Mouse (Mus musculus) adrenal gland, postnatal 10 days (tissue): Measurements from ENCODE around the gene Hist1h2ba. TPM values are rescaled to one million over a fixed set of nuclear protein-coding genes. Genes with fewer than 3 reads are reported as not detected.
A peak's percentile ranks its signal among the peaks of the same experiment; 100 is the strongest.

Source experiments
- DNase-seq: peaks from one replicate; pipeline ENCODE4 v3.0.0; 2021; ENCODE audit warnings: mixed read lengths
- long read RNA-seq, 2 experiments: library from polyadenylated mRNA; stranded (forward); transcript quantifications; one replicate each; pipeline ENCODE4 v2.0.0; 2021
- total RNA-seq, 2 experiments: library from RNA; stranded (reverse); gene quantifications; 2 replicates each; pipeline ENCODE4 v1.2.3; 2021

Hist1h2ba gene
- total RNA-seq, result not detected
- long read RNA-seq, experiment 1, result 0 reads
- long read RNA-seq, experiment 2, result 0 reads

- no peak for DNase-seq
Measured at GRCm38 (mm10) chr13:23933421-23934210, at the start of gene Hist1h2ba. TSS of gene Hist1h2ba (minus strand) at chr13:23934156.

GRCm38 (mm10) chr13:23972271-23972670 lies 38.3 kb upstream of the Hist1h2ba start:
- no peak for DNase-seq

GRCm38 (mm10) chr13:23971870-23972269 lies 37.9 kb upstream of the Hist1h2ba start:
- no peak for DNase-seq

GRCm38 (mm10) chr13:23964909-23965308 lies 31.0 kb upstream of the Hist1h2ba start:
- DNase-seq, result no peak

GRCm38 (mm10) chr13:23959776-23960175 lies 25.8 kb upstream of the Hist1h2ba start:
- DNase-seq, result no peak

DNA sequence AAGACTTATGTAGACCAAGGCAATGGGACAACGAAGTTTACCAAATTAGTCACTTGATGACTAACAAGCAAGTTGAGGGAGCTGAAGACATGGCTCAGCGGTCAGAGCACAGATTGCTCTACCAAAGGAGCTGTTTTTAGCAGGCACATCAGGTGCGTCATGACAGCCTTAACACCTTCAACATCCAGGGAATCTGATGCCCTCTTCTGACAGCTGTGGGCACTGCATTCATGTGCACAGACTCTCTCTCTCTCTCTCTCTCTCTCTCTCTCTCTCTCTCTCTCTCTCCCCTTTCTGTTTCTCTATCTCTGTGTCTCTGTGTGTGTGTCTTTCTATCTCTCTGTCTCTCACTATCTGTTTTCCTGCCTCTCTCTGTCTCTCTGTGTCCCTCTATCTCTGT lies 17.0 kb upstream of the Hist1h2ba start:
- DNase-seq, result peak; percentile 52

- DNase-seq, result no peak
Measured at GRCm38 (mm10) chr13:23949484-23950246, 15.7 kb upstream of the Hist1h2ba start.

GRCm38 (mm10) chr13:23946254-23946653 lies 12.3 kb upstream of the Hist1h2ba start:
- DNase-seq, result no peak

DNA sequence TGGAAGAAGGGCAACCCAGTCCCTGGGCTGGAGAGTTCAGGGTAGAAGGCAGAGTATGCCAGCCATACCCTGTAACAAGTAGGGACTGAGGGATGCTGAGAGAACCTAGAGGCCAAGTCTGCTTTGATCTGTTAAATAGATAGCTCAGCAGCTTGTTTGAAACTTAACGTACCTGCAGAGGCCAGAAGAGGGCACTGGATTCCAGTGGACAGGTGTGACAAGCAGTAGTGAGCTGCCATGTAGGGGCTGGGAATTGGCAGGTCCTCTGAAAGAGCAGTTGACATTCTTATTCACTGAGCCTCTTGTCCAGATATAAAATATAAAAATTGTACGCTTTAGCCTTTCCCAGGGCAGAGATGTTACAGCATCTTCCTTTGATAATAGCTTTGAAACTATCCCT lies 8.9 kb upstream of the Hist1h2ba start:
- DNase-seq, result no peak

DNA sequence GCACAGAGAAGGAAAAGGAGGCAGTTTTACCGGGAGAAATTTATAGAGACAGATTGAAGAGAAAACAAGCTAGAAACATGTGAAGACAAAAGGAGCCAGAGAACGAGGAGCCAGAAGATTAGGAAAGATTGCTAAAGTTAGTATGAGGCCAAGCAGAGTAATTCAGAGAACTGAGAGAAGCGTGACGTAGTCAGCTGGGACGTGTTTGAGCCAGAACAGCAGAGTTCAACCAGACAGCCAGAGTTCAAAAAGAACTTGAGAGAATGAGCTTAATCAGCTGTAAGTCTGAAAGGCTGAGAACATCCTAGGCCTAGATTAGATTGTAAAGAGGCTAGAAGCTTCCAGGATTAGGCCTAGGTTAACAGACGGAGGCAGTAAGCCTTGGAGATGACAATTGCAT lies 6.3 kb upstream of the Hist1h2ba start:
- DNase-seq, result no peak

GRCm38 (mm10) chr13:23938699-23939098 lies 4.7 kb upstream of the Hist1h2ba start:
- DNase-seq, result peak; percentile 73

GRCm38 (mm10) chr13:23934211-23934520 lies 210 bp upstream of the Hist1h2ba start, which contains the start of gene Hist1h2aa:
TSS of gene Hist1h2aa (plus strand) at chr13:23934462.
- DNase-seq, result no peak

DNA sequence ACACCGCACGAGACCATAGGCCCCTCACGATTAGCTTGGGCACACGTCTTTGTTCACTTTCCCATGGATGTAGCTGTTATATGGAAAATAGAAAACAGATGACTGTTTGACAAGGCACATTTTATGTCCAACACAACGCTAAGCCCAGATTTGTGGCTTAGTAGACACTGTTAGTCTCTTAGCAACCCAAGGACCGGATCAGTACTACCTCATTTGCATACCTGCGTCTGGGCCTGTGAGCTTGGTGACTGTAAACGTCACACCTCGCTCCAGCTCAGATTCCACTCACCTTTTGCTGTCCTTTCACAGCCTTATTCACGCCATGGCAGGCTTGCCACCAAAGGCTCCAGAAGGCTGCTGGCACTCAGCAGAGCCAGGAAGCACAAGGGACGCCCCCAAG lies 3.1 kb downstream of the Hist1h2ba start:
- DNase-seq, result no peak

DNA sequence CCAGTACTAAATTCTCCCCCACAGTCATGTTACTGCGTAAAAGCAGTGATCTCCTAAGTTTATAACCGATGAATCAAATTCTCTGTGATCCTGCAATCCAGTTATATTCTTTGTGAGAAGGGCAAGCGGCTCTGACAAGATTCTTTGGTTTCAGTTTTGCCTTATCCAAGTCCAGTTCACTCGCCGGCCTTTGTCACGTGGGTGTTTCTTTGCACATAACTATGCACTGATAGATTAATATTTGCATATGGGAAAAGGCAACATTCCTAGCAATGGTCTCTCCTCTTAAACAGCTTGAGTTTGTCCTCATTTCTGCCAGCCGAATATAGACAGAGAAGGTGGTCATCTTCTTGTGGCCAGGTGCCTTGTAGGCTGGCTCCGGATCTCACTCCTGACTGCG lies 3.5 kb downstream of the Hist1h2ba start:
- no peak for DNase-seq

- DNase-seq, result peak; percentile 18
Measured at GRCm38 (mm10) chr13:23928637-23929036, 5.3 kb downstream of the Hist1h2ba start.

DNA sequence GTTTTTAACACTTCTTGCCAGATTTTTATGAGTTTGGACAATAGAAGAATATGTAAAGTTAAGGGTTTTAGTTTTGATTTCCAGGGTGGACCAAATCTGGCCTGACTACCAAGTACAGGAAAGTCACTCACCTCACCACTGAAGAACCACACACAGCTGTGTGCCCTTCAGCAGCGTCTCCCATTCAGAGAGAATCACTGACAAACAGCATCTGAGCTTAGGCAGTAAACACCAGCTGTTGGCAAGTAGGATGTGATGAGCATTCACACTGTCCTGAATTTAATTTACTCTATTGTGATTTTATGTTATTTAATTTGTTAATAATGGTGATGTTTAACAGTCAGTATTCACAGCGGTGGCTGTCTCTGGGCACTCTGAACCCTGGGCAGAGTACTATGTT lies 8.2 kb downstream of the Hist1h2ba start:
- DNase-seq, result no peak

GRCm38 (mm10) chr13:23917674-23918073 lies 16.3 kb downstream of the Hist1h2ba start:
- DNase-seq, result no peak

GRCm38 (mm10) chr13:23916132-23916531 lies 17.8 kb downstream of the Hist1h2ba start:
- peak; percentile 41 for DNase-seq

GRCm38 (mm10) chr13:23914376-23915167 lies 19.4 kb downstream of the Hist1h2ba start, which contains the start of gene Slc17a4:
TSS of gene Slc17a4 (minus strand) at chr13:23915009.
- DNase-seq, result peak; percentile 24

DNA sequence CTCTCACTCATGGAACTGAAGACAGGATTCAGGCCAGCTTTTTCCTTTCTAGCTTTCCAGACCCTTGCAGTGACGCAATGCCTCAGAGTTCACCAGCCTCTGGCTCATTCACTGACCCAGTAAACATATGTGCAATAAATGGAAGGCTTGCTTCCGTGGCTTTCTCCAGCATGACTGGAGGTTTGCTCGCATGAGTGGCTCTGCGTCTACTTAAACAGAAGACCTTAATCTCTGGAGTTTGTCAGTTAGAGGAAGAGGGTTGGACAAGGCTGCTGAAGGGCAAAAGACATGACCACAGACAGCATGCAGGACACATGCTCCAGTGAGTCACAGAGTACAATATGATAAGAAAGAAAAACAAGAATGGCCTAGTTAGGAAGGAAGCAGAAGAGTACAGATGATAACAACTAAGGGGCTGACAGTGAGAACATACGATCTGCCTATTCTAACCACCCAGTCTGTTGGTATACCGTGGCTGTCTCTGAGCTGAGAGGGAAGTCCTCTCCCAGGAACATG lies 20.1 kb downstream of the Hist1h2ba start:
- DNase-seq, result peak; percentile 15

- no peak for DNase-seq
Measured at GRCm38 (mm10) chr13:23911335-23911734, 22.6 kb downstream of the Hist1h2ba start.

- DNase-seq, result no peak
Measured at GRCm38 (mm10) chr13:23910121-23910520, 23.8 kb downstream of the Hist1h2ba start.
